Mouse (Mus musculus): ENCODE data around the gene Acvr1. TPM values are rescaled to one million over a fixed set of nuclear protein-coding genes. Genes with fewer than 3 reads are reported as not detected.

Gene Acvr1
- polyA plus RNA-seq, 1 experiment, result 1.6 TPM

DNA sequence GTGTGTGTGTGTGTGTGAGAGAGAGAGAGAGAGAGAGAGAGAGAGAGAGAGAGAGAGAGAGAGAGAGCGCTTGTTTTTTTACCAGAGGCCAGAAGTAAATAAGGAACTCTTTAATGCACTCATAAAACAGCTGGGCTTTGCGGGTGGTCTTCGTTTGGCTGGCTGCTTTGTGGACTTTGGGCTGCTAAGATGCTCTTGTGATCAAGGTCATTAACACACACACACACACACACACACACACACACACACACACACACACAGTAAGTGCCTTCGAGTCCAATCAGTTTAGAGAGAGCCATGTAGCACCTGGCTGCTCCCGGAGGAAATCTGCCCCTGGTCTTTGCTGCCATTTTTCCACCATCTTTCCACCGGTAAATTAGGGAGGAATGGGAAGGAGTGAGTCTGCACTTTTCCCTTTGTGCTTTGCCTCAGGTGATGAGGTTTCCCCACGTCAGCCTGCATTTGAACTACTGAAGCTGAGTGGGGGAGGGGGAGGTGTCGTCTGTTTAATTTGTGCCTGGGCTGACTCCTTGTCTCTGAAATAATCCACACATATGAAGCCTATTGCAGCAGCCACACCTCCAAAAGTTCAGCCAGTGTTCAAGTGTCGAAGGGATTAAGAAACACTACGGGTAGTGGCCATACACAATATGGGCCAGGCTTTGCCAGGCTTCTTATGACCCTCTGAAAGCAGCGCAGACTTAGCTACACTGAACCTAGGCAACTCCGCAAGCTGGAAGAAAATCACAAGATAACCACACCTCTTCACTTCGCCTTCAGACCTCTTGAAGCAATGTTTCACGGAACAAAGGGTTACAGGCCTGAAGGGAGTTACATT is 80.3 kb downstream of the Acvr1 start:
- H3K27me3 ChIP-seq (ENCODE audit: control insufficient read depth, insufficient read depth, low read length), result no peaks in the 10 kb centered on the region
- H3K36me3 ChIP-seq (ENCODE audit: control insufficient read depth, insufficient read depth, low read length), result no peaks in the 10 kb centered on the region
- DNase-seq, result no peak
- no peak overlapping the region for H3K27ac ChIP-seq (ENCODE audit: control insufficient read depth, insufficient read depth, low read length)
- H3K4me3 ChIP-seq (ENCODE audit: control insufficient read depth, insufficient read depth, low read length), result no peak overlapping the region
- WGBS, result 96% methylated on average over 14 of the region's 14 CpGs
- TF ChIP-seq POLR2A (IDR thresholded peaks at IDR 0.05; ENCODE audit: control insufficient read depth, extremely low read depth, insufficient read depth, low read length, poor library complexity) (no peak), CTCF (IDR thresholded peaks at IDR 0.05; ENCODE audit: borderline replicate concordance, control insufficient read depth, extremely low read depth, insufficient read depth, low read length, poor library complexity) (no peak)
- H3K4me1 ChIP-seq (replicated peaks; ENCODE audit: control insufficient read depth, insufficient read depth, low read length), result no peaks in the 10 kb centered on the region

DNA sequence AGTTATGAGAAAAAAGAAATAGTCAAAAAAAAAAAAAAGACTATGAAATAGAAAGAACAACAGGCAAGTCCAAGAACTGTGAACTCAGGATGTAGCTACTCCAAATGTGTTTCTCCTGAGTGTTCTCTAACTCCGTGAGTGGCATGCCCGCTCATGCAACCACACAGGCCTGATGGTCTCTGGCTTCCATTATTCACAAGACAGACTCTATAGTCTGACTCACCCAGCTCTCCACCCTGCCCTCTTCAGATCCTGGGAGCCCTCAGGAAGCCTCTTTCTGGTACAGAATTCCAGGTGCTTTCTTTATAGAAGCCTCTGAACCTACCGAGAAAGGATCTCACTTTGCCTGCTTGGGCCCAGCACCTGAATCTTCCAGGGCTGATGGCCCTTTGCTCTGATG is 81.3 kb downstream of the Acvr1 start:
- 94% methylated on average over 3 of the region's 3 CpGs for WGBS
- Histone ChIP-seq H3K27me3 (ENCODE audit: control insufficient read depth, insufficient read depth, low read length) (no peaks in the 10 kb centered on the region), H3K4me3 (ENCODE audit: control insufficient read depth, insufficient read depth, low read length) (no peak overlapping the region), H3K36me3 (ENCODE audit: control insufficient read depth, insufficient read depth, low read length) (no peaks in the 10 kb centered on the region), H3K27ac (ENCODE audit: control insufficient read depth, insufficient read depth, low read length) (no peak overlapping the region), H3K4me1 (replicated peaks; ENCODE audit: control insufficient read depth, insufficient read depth, low read length) (0 out of 2 replicates have a peak, but pooled peaks cover 3% of the 10 kb centered on the region)
- DNase-seq, result no peak
- TF ChIP-seq POLR2A (IDR thresholded peaks at IDR 0.05; ENCODE audit: control insufficient read depth, extremely low read depth, insufficient read depth, low read length, poor library complexity), result no peak
- no peak for TF ChIP-seq CTCF (IDR thresholded peaks at IDR 0.05; ENCODE audit: borderline replicate concordance, control insufficient read depth, extremely low read depth, insufficient read depth, low read length, poor library complexity)

DNA sequence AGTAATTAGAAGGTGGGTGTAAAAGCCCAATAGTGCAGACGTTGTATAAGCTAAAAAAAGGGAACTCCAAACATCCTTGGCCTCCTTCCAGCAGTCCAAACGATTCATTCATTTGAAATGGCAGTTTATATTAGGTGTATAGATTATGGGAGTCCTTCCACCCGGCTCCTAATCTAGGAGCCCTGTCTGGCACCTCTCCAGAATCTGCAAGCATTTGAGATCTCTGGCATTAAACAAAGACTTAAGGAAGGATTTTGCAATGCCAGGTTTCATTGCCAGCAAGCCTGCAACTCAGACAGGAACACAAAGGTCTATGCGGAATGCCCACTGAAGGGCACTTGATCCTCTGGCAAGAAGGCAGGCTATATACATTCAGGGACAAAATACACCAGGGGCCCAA is 81.8 kb downstream of the Acvr1 start:
- no peaks in the 10 kb centered on the region for H3K27me3 ChIP-seq (ENCODE audit: control insufficient read depth, insufficient read depth, low read length)
- DNase-seq, result no peak
- 47% methylated on average over 4 of the region's 4 CpGs for WGBS
- no peaks in the 10 kb centered on the region for H3K36me3 ChIP-seq (ENCODE audit: control insufficient read depth, insufficient read depth, low read length)
- H3K27ac ChIP-seq (ENCODE audit: control insufficient read depth, insufficient read depth, low read length), result no peak overlapping the region
- H3K4me3 ChIP-seq (ENCODE audit: control insufficient read depth, insufficient read depth, low read length), result no peak overlapping the region
- 0 out of 2 replicates have a peak, but pooled peaks cover 4% of the 10 kb centered on the region for H3K4me1 ChIP-seq (replicated peaks; ENCODE audit: control insufficient read depth, insufficient read depth, low read length)
- TF ChIP-seq CTCF (IDR thresholded peaks at IDR 0.05; ENCODE audit: borderline replicate concordance, control insufficient read depth, extremely low read depth, insufficient read depth, low read length, poor library complexity) (no peak), POLR2A (IDR thresholded peaks at IDR 0.05; ENCODE audit: control insufficient read depth, extremely low read depth, insufficient read depth, low read length, poor library complexity) (no peak)

DNA sequence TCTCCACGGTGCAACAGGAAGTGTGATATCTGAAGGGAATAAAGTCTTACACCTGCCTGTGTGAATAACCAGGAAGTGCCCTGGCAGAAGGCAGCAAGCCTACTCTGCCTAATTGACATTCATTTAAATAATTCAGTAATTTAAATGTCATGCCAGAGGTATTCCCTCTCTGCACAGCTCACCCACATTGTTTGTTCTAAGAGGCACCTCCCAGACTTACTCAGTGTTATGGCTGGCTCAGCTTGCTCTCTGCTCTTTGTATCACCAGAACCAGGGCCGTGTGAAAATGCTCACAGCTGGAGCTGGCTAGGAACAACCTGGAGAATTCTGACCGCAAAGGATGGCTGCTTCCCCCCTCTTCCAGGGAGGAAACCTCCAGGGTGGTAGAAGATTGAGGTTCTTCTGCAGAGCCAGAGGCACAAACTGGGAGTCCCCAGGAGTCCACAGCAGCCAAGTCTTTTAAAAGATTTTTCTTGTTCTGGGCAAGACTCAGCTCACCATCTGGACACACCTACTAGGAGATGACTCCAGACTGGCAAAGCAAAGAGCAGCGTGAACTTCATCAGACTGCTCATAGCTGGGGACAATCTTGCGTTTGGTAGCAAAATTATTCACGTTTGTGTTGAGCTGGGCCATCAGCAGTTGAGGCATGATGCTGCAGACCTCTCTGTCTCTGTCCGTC is 82.5 kb downstream of the Acvr1 start:
- H3K36me3 ChIP-seq (ENCODE audit: control insufficient read depth, insufficient read depth, low read length), result no peaks in the 10 kb centered on the region
- no peak overlapping the region for H3K27ac ChIP-seq (ENCODE audit: control insufficient read depth, insufficient read depth, low read length)
- DNase-seq, result no peak
- H3K27me3 ChIP-seq (ENCODE audit: control insufficient read depth, insufficient read depth, low read length), result no peaks in the 10 kb centered on the region
- TF ChIP-seq CTCF (IDR thresholded peaks at IDR 0.05; ENCODE audit: borderline replicate concordance, control insufficient read depth, extremely low read depth, insufficient read depth, low read length, poor library complexity) (no peak), POLR2A (IDR thresholded peaks at IDR 0.05; ENCODE audit: control insufficient read depth, extremely low read depth, insufficient read depth, low read length, poor library complexity) (no peak)
- H3K4me3 ChIP-seq (ENCODE audit: control insufficient read depth, insufficient read depth, low read length), result no peak overlapping the region
- 0 out of 2 replicates have a peak, but pooled peaks cover 4% of the 10 kb centered on the region for H3K4me1 ChIP-seq (replicated peaks; ENCODE audit: control insufficient read depth, insufficient read depth, low read length)
- WGBS, result 80% methylated on average over 7 of the region's 7 CpGs

DNA sequence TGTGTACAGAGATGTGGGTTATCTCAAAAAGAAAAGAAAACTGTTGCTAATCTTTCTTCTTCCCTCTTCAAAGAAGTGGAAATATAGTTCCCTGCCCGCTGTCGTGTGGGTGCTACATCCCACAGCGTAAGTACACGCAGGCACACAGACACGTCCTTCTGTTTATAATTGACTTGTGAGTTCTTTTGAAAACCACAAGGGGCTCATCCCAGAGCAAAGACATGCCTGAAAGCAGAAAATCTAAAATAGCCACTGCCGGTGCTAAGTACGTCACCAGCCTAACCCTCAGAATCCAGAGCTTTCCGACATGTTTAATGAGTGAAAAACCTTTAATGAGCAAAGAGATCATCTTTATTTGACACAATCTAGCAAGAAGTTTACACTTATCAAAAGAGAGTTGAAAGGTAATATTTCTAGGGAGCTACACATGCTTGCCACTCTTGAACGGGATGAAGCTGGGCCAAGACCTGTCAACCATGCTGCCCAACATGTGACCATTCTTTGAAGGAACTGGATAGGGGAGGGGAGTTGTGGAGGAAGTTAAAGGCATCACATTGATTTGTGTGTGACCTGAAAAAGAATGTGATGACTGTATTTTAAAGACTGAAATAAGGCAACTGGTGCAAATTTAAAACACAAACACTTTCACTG is 85.4 kb downstream of the Acvr1 start:
- Histone ChIP-seq H3K36me3 (ENCODE audit: control insufficient read depth, insufficient read depth, low read length) (no peaks in the 10 kb centered on the region), H3K4me3 (ENCODE audit: control insufficient read depth, insufficient read depth, low read length) (no peak overlapping the region), H3K27ac (ENCODE audit: control insufficient read depth, insufficient read depth, low read length) (no peak overlapping the region), H3K27me3 (ENCODE audit: control insufficient read depth, insufficient read depth, low read length) (no peaks in the 10 kb centered on the region), H3K4me1 (replicated peaks; ENCODE audit: control insufficient read depth, insufficient read depth, low read length) (0 out of 2 replicates have a peak, but pooled peaks cover 4% of the 10 kb centered on the region)
- DNase-seq, result no peak
- TF ChIP-seq CTCF (IDR thresholded peaks at IDR 0.05; ENCODE audit: borderline replicate concordance, control insufficient read depth, extremely low read depth, insufficient read depth, low read length, poor library complexity), result no peak
- no peak for TF ChIP-seq POLR2A (IDR thresholded peaks at IDR 0.05; ENCODE audit: control insufficient read depth, extremely low read depth, insufficient read depth, low read length, poor library complexity)
- 60% methylated on average over 9 of the region's 9 CpGs for WGBS

DNA sequence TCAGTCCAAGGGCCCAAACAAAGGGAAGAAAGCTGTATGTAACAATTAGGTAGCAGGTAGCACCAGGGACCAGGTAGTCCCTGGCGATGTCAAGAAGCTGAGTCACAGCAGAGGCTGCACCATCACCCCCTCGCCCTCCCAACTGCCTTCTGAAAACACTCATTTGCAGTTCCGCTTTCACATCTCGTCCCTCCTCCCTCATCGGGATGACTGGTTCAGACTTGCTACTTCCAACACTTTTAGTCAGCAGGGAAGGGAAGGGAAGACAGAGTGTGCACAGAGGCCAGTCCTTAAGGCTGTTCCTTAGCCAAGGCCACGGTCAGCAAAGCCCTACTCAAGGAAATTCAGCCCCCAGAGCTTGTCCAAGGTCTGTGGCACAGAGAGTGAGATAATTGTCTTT is 86.2 kb downstream of the Acvr1 start:
- no peaks in the 10 kb centered on the region for H3K36me3 ChIP-seq (ENCODE audit: control insufficient read depth, insufficient read depth, low read length)
- H3K4me3 ChIP-seq (ENCODE audit: control insufficient read depth, insufficient read depth, low read length), result no peak overlapping the region
- 0 out of 2 replicates have a peak, but pooled peaks cover 4% of the 10 kb centered on the region for H3K4me1 ChIP-seq (replicated peaks; ENCODE audit: control insufficient read depth, insufficient read depth, low read length)
- H3K27me3 ChIP-seq (ENCODE audit: control insufficient read depth, insufficient read depth, low read length), result no peaks in the 10 kb centered on the region
- DNase-seq, result no peak
- WGBS, result 28% methylated on average over 6 of the region's 6 CpGs
- no peak overlapping the region for H3K27ac ChIP-seq (ENCODE audit: control insufficient read depth, insufficient read depth, low read length)
- TF ChIP-seq CTCF (IDR thresholded peaks at IDR 0.05; ENCODE audit: borderline replicate concordance, control insufficient read depth, extremely low read depth, insufficient read depth, low read length, poor library complexity), result no peak
- TF ChIP-seq POLR2A (IDR thresholded peaks at IDR 0.05; ENCODE audit: control insufficient read depth, extremely low read depth, insufficient read depth, low read length, poor library complexity), result no peak
